Mouse (Mus musculus) common myeloid progenitor, adult 5-6 weeks (primary cell): Measurements from ENCODE around the gene Uchl4. TPM values are rescaled to one million over a fixed set of nuclear protein-coding genes. Genes with fewer than 3 reads are reported as not detected.

Experiments
- ATAC-seq: replicated peaks from 2 replicates; pipeline ENCODE4 v1.8.0; 2016; ENCODE audit warnings: low read depth, mild to moderate bottlenecking, moderate TSS enrichment, inconsistent platforms; ENCODE audit not compliant: poor library complexity, severe bottlenecking
- total RNA-seq: library from RNA; stranded (forward); fragments of 200-1000, 187-1606 nt; gene quantifications from 2 replicates; pipeline ENCODE4 v1.2.3, GENCODE M21; 2017

Uchl4 gene
- total RNA-seq, 1 experiment from 2014 or later: 0.46 TPM

- peak; percentile 65 for ATAC-seq
Observed at GRCm38 (mm10) chr9:64227736-64228135, 7.3 kb upstream of the Uchl4 start.

GRCm38 (mm10) chr9:64228972-64229371, 6.0 kb upstream of the Uchl4 start:
- no peak for ATAC-seq

- no peak for ATAC-seq
Observed at GRCm38 (mm10) chr9:64231171-64231570, 3.8 kb upstream of the Uchl4 start.

- ATAC-seq: no peak
Observed at GRCm38 (mm10) chr9:64231674-64232073, 3.3 kb upstream of the Uchl4 start.

- no peak for ATAC-seq
Observed at GRCm38 (mm10) chr9:64232257-64232957, 2.6 kb upstream of the Uchl4 start.

GRCm38 (mm10) chr9:64233656-64234055, 1.3 kb upstream of the Uchl4 start:
- no peak for ATAC-seq

GRCm38 (mm10) chr9:64236056-64236455, 1.1 kb downstream of the Uchl4 start:
- ATAC-seq: no peak

- no peak for ATAC-seq
Observed at GRCm38 (mm10) chr9:64240116-64240515, 5.1 kb downstream of the Uchl4 start.

- ATAC-seq: no peak
Observed at GRCm38 (mm10) chr9:64240681-64241080, 5.7 kb downstream of the Uchl4 start.

GRCm38 (mm10) chr9:64242381-64242831, 7.4 kb downstream of the Uchl4 start:
- ATAC-seq: peak; percentile 32; the same call in 1 of the 2 replicates

GRCm38 (mm10) chr9:64249371-64249770, 14.4 kb downstream of the Uchl4 start:
- ATAC-seq: 0 out of 2 replicates have a peak, but pooled peaks have one; percentile 22

- ATAC-seq: no peak
Observed at GRCm38 (mm10) chr9:64250111-64250730, 15.2 kb downstream of the Uchl4 start.

- no peak for ATAC-seq
Observed at GRCm38 (mm10) chr9:64252591-64253020, 17.6 kb downstream of the Uchl4 start.

GRCm38 (mm10) chr9:64253021-64253904, 18.3 kb downstream of the Uchl4 start, which contains the start of gene Map2k1:
Map2k1 (minus strand) TSS chr9:64253631.
- ATAC-seq: peak; percentile 94

- no peak for ATAC-seq
Observed at GRCm38 (mm10) chr9:64255422-64255821, 20.4 kb downstream of the Uchl4 start.

GRCm38 (mm10) chr9:64256204-64256603, 21.2 kb downstream of the Uchl4 start:
- ATAC-seq: no peak

GRCm38 (mm10) chr9:64259906-64260305, 24.9 kb downstream of the Uchl4 start:
- no peak for ATAC-seq

- no peak for ATAC-seq
Observed at GRCm38 (mm10) chr9:64261023-64261422, 26.0 kb downstream of the Uchl4 start.

- ATAC-seq: no peak
Observed at GRCm38 (mm10) chr9:64264813-64265212, 29.8 kb downstream of the Uchl4 start.

- ATAC-seq: no peak
Observed at GRCm38 (mm10) chr9:64267231-64267630, 32.2 kb downstream of the Uchl4 start.
